Mouse (Mus musculus) brain, embryonic 14.5 days (tissue): Measurements from ENCODE around the gene Snx14.

Experiments used
- CTCF ChIP-seq: fragments of 200-500 bp; IDR thresholded peaks from 2 replicates; pipeline ENCODE4 v1.5.1; 2012; ENCODE audit warnings: inconsistent platforms, mild to moderate bottlenecking, moderate library complexity, borderline replicate concordance; ENCODE audit not compliant: insufficient read depth, insufficient read length; ENCODE audit errors: extremely low read depth
- POLR2A ChIP-seq: fragments of 200-500 bp; IDR thresholded peaks from 2 replicates; pipeline ENCODE4 v1.6.1; 2012; ENCODE audit warnings: mild to moderate bottlenecking, inconsistent platforms, borderline replicate concordance; ENCODE audit not compliant: poor library complexity, insufficient read depth, insufficient read length, severe bottlenecking; ENCODE audit errors: extremely low read depth

GRCm38 (mm10) chr9:88367751-88368150, 71.0 kb downstream of the Snx14 start:
- TF ChIP-seq CTCF (no peak), POLR2A (no peak)
